Mouse (Mus musculus): ENCODE measurements at regions not wholly inside any gene's neighbourhood (a gene's known extent, or its start where the extent isn't known, plus 50 kb on each side); places are given as distances from the start of the nearest gene placed in this dataset.

- no peak overlapping the region for H3K27ac ChIP-seq (ENCODE audit: control insufficient read depth, insufficient read depth, low read depth, low read length)
- no peak for TF ChIP-seq CTCF (IDR thresholded peaks at IDR 0.05; ENCODE audit: control insufficient read depth, insufficient read depth, insufficient replicate concordance, low read depth, low read length)
- TF ChIP-seq POLR2A (IDR thresholded peaks at IDR 0.05; ENCODE audit: control insufficient read depth, low read depth, low read length) = no peak
These were observed 64.0 kb downstream of the Il9r start for GRCm38 (mm10) chr11:32136066-32136465.

GRCm38 (mm10) chr11:32133996-32134395, 66.1 kb downstream of the Il9r start:
- Histone ChIP-seq H3K4me3 (ENCODE audit: control insufficient read depth, low read depth, low read length) (no peak overlapping the region), H3K36me3 (ENCODE audit: control insufficient read depth, insufficient read depth, low read length) (no peaks in the 10 kb centered on the region), H3K27ac (ENCODE audit: control insufficient read depth, insufficient read depth, low read depth, low read length) (no peak overlapping the region), H3K4me1 (ENCODE audit: control insufficient read depth, insufficient read depth, low read length) (no peaks in the 10 kb centered on the region; the same call in 1 of the 2 replicates), H3K27me3 (ENCODE audit: control insufficient read depth, insufficient read depth, low read length) (no peaks in the 10 kb centered on the region)
- no peak for TF ChIP-seq CTCF (IDR thresholded peaks at IDR 0.05; ENCODE audit: control insufficient read depth, insufficient read depth, insufficient replicate concordance, low read depth, low read length)
- no peak for TF ChIP-seq POLR2A (IDR thresholded peaks at IDR 0.05; ENCODE audit: control insufficient read depth, low read depth, low read length)

More at GRCm38 (mm10) chr11:32136066-32136465, 64.0 kb downstream of the Il9r start:
- Histone ChIP-seq H3K27me3 (ENCODE audit: control insufficient read depth, insufficient read depth, low read length) (no peaks in the 10 kb centered on the region), H3K4me1 (ENCODE audit: control insufficient read depth, insufficient read depth, low read length) (no peaks in the 10 kb centered on the region; the same call in 1 of the 2 replicates), H3K36me3 (ENCODE audit: control insufficient read depth, insufficient read depth, low read length) (no peaks in the 10 kb centered on the region), H3K4me3 (ENCODE audit: control insufficient read depth, low read depth, low read length) (no peak overlapping the region)

- no peaks in the 10 kb centered on the region for H3K36me3 ChIP-seq (ENCODE audit: control insufficient read depth, insufficient read depth, low read length)
- no peak overlapping the region for H3K4me3 ChIP-seq (ENCODE audit: control insufficient read depth, low read depth, low read length)
- no peak overlapping the region for H3K27ac ChIP-seq (ENCODE audit: control insufficient read depth, insufficient read depth, low read depth, low read length)
- H3K4me1 ChIP-seq (ENCODE audit: control insufficient read depth, insufficient read depth, low read length) = no peaks in the 10 kb centered on the region
- no peaks in the 10 kb centered on the region for H3K27me3 ChIP-seq (ENCODE audit: control insufficient read depth, insufficient read depth, low read length)
- no peak for TF ChIP-seq POLR2A (IDR thresholded peaks at IDR 0.05; ENCODE audit: control insufficient read depth, low read depth, low read length)
- no peak for TF ChIP-seq CTCF (IDR thresholded peaks at IDR 0.05; ENCODE audit: control insufficient read depth, insufficient read depth, insufficient replicate concordance, low read depth, low read length)
These were observed 68.0 kb downstream of the Il9r start for GRCm38 (mm10) chr11:32132008-32132615.

GRCm38 (mm10) chr11:32128551-32128950, 71.5 kb downstream of the Il9r start:
- Histone ChIP-seq H3K4me1 (ENCODE audit: control insufficient read depth, insufficient read depth, low read length) (no peaks in the 10 kb centered on the region), H3K36me3 (ENCODE audit: control insufficient read depth, insufficient read depth, low read length) (no peaks in the 10 kb centered on the region), H3K27ac (ENCODE audit: control insufficient read depth, insufficient read depth, low read depth, low read length) (no peak overlapping the region), H3K27me3 (ENCODE audit: control insufficient read depth, insufficient read depth, low read length) (no peaks in the 10 kb centered on the region), H3K4me3 (ENCODE audit: control insufficient read depth, low read depth, low read length) (no peak overlapping the region)
- TF ChIP-seq CTCF (IDR thresholded peaks at IDR 0.05; ENCODE audit: control insufficient read depth, insufficient read depth, insufficient replicate concordance, low read depth, low read length) (no peak), POLR2A (IDR thresholded peaks at IDR 0.05; ENCODE audit: control insufficient read depth, low read depth, low read length) (no peak)

- Histone ChIP-seq H3K4me1 (ENCODE audit: control insufficient read depth, insufficient read depth, low read length) (no peaks in the 10 kb centered on the region), H3K27me3 (ENCODE audit: control insufficient read depth, insufficient read depth, low read length) (no peaks in the 10 kb centered on the region), H3K36me3 (ENCODE audit: control insufficient read depth, insufficient read depth, low read length) (no peaks in the 10 kb centered on the region), H3K27ac (ENCODE audit: control insufficient read depth, insufficient read depth, low read depth, low read length) (no peak overlapping the region), H3K4me3 (ENCODE audit: control insufficient read depth, low read depth, low read length) (no peak overlapping the region)
- TF ChIP-seq CTCF (IDR thresholded peaks at IDR 0.05; ENCODE audit: control insufficient read depth, insufficient read depth, insufficient replicate concordance, low read depth, low read length) (no peak), POLR2A (IDR thresholded peaks at IDR 0.05; ENCODE audit: control insufficient read depth, low read depth, low read length) (no peak)
These were observed 72.1 kb downstream of the Il9r start for GRCm38 (mm10) chr11:32128018-32128417.

- Histone ChIP-seq H3K27me3 (ENCODE audit: control insufficient read depth, insufficient read depth, low read length) (no peaks in the 10 kb centered on the region), H3K4me1 (ENCODE audit: control insufficient read depth, insufficient read depth, low read length) (no peaks in the 10 kb centered on the region), H3K4me3 (ENCODE audit: control insufficient read depth, low read depth, low read length) (no peak overlapping the region), H3K27ac (ENCODE audit: control insufficient read depth, insufficient read depth, low read depth, low read length) (no peak overlapping the region), H3K36me3 (ENCODE audit: control insufficient read depth, insufficient read depth, low read length) (no peaks in the 10 kb centered on the region)
- no peak for TF ChIP-seq POLR2A (IDR thresholded peaks at IDR 0.05; ENCODE audit: control insufficient read depth, low read depth, low read length)
- no peak for TF ChIP-seq CTCF (IDR thresholded peaks at IDR 0.05; ENCODE audit: control insufficient read depth, insufficient read depth, insufficient replicate concordance, low read depth, low read length)
These were observed 72.7 kb downstream of the Il9r start for GRCm38 (mm10) chr11:32127401-32127817.

- Histone ChIP-seq H3K27ac (ENCODE audit: control insufficient read depth, insufficient read depth, low read depth, low read length) (no peak overlapping the region), H3K4me1 (ENCODE audit: control insufficient read depth, insufficient read depth, low read length) (no peaks in the 10 kb centered on the region), H3K36me3 (ENCODE audit: control insufficient read depth, insufficient read depth, low read length) (no peaks in the 10 kb centered on the region), H3K27me3 (ENCODE audit: control insufficient read depth, insufficient read depth, low read length) (no peaks in the 10 kb centered on the region), H3K4me3 (ENCODE audit: control insufficient read depth, low read depth, low read length) (no peak overlapping the region)
- TF ChIP-seq POLR2A (IDR thresholded peaks at IDR 0.05; ENCODE audit: control insufficient read depth, low read depth, low read length) = no peak
These were observed 73.3 kb downstream of the Il9r start for GRCm38 (mm10) chr11:32126786-32127185.

- no peaks in the 10 kb centered on the region for H3K36me3 ChIP-seq (ENCODE audit: control insufficient read depth, insufficient read depth, low read length)
- TF ChIP-seq POLR2A (IDR thresholded peaks at IDR 0.05; ENCODE audit: control insufficient read depth, low read depth, low read length) (no peak), CTCF (IDR thresholded peaks at IDR 0.05; ENCODE audit: control insufficient read depth, insufficient read depth, insufficient replicate concordance, low read depth, low read length) (no peak)
- H3K27me3 ChIP-seq (ENCODE audit: control insufficient read depth, insufficient read depth, low read length) = no peaks in the 10 kb centered on the region
- H3K4me1 ChIP-seq (ENCODE audit: control insufficient read depth, insufficient read depth, low read length) = no peaks in the 10 kb centered on the region
- no peak overlapping the region for H3K27ac ChIP-seq (ENCODE audit: control insufficient read depth, insufficient read depth, low read depth, low read length)
- no peak overlapping the region for H3K4me3 ChIP-seq (ENCODE audit: control insufficient read depth, low read depth, low read length)
These were observed 73.8 kb downstream of the Il9r start for GRCm38 (mm10) chr11:32126311-32126698.

Data from testis, adult 2 months (tissue).